Mouse (Mus musculus): ENCODE measurements around the gene Apc2. TPM values are rescaled to one million over a fixed set of nuclear protein-coding genes. Genes with fewer than 3 reads are reported as not detected.

Apc2 gene
- total RNA-seq, 2 experiments from 2014 or later, result 0.87 to 0.95 TPM

GRCm38 (mm10) chr10:80294311-80294710 is 1.5 kb upstream of the Apc2 start:
- no peak for DNase-seq

GRCm38 (mm10) chr10:80294788-80295303 is 931 bp upstream of the Apc2 start:
- no peak for DNase-seq

- no peak for DNase-seq
These were observed 1.0 kb downstream of the Apc2 start for GRCm38 (mm10) chr10:80296824-80297223.

- no peak for DNase-seq
These were observed 1.9 kb downstream of the Apc2 start for GRCm38 (mm10) chr10:80297526-80298133.

GRCm38 (mm10) chr10:80298571-80299281 is 2.9 kb downstream of the Apc2 start:
- peak; percentile 54 for DNase-seq

GRCm38 (mm10) chr10:80299301-80299700 is 3.5 kb downstream of the Apc2 start:
- DNase-seq, result no peak

- no peak for DNase-seq
These were observed 4.0 kb downstream of the Apc2 start for GRCm38 (mm10) chr10:80299824-80300223.

- no peak for DNase-seq
These were observed 5.0 kb downstream of the Apc2 start for GRCm38 (mm10) chr10:80300672-80301181.

- DNase-seq, result no peak
These were observed 5.7 kb downstream of the Apc2 start for GRCm38 (mm10) chr10:80301256-80302081.

GRCm38 (mm10) chr10:80302082-80302355 is 6.2 kb downstream of the Apc2 start:
- DNase-seq, result no peak

GRCm38 (mm10) chr10:80302471-80302881 is 6.7 kb downstream of the Apc2 start:
- DNase-seq, result peak; percentile 75

- DNase-seq, result no peak
These were observed 8.7 kb downstream of the Apc2 start for GRCm38 (mm10) chr10:80304458-80304857.

- DNase-seq, result no peak
These were observed 9.1 kb downstream of the Apc2 start for GRCm38 (mm10) chr10:80304862-80305261.

GRCm38 (mm10) chr10:80311560-80311959 is 15.8 kb downstream of the Apc2 start:
- DNase-seq, result no peak

GRCm38 (mm10) chr10:80312586-80313504 is 17.1 kb downstream of the Apc2 start:
- DNase-seq, result no peak

- DNase-seq, result no peak
These were observed 17.9 kb downstream of the Apc2 start for GRCm38 (mm10) chr10:80313627-80314201.

GRCm38 (mm10) chr10:80314494-80315001 is 18.8 kb downstream of the Apc2 start:
- no peak for DNase-seq

GRCm38 (mm10) chr10:80315315-80315714 is 19.5 kb downstream of the Apc2 start:
- DNase-seq, result no peak

GRCm38 (mm10) chr10:80316359-80316781 is 20.6 kb downstream of the Apc2 start:
- DNase-seq, result no peak

GRCm38 (mm10) chr10:80317011-80317410 is 21.2 kb downstream of the Apc2 start:
- DNase-seq, result no peak

- peak; percentile 90 for DNase-seq
These were observed 24.6 kb downstream of the Apc2 start, which contains the start of gene 2310011J03Rik for GRCm38 (mm10) chr10:80320340-80320760. Gene 2310011J03Rik (minus strand): TSS chr10:80320537.

Measured in gastrocnemius, postnatal 10 days (tissue).